Mouse (Mus musculus) left cerebral cortex, adult 18-20 months (tissue): Measurements from ENCODE around the gene Pfkl. TPM values are rescaled to one million over a fixed set of nuclear protein-coding genes. Genes with fewer than 3 reads are reported as not detected.
A peak's percentile ranks its signal among the peaks of the same experiment; 100 is the strongest.
"Not testable (repeated sequence)": the region's sequence is repeated elsewhere in the genome, so short reads cannot be mapped to it uniquely, and the experiment has no call there.

Experiments used
- DNase-seq, 2 experiments: peaks; one replicate each; pipeline ENCODE4 v3.0.0; 2021 to 2022; ENCODE audit warnings: low spot score in 2 of 2, mixed read lengths in 1 of 2
- total RNA-seq, 2 experiments: library from RNA; stranded (reverse); gene quantifications; 2 replicates each; pipeline ENCODE4 v1.2.3; 2021

Gene Pfkl
- total RNA-seq, 2 experiments from 2014 or later = 147 TPM

GRCm38 (mm10) chr10:77971709-77972553 is 38.0 kb downstream of the Pfkl start:
- DNase-seq = peak; percentile 39 to 62

- DNase-seq = no peak
These were observed 38.7 kb downstream of the Pfkl start for GRCm38 (mm10) chr10:77971191-77971590.

GRCm38 (mm10) chr10:77970481-77970880 is 39.4 kb downstream of the Pfkl start, which contains the start of gene Trpm2:
Gene Trpm2 (minus strand): TSS chr10:77970563.
- no peak for DNase-seq

GRCm38 (mm10) chr10:77969973-77970325 is 39.9 kb downstream of the Pfkl start:
- no peak for DNase-seq

GRCm38 (mm10) chr10:77969274-77969972 is 40.5 kb downstream of the Pfkl start:
- peak; percentile 73 to 78 for DNase-seq

GRCm38 (mm10) chr10:77963971-77964370 is 45.9 kb downstream of the Pfkl start:
- DNase-seq = no peak

GRCm38 (mm10) chr10:77962725-77963124 is 47.2 kb downstream of the Pfkl start:
- no peak for DNase-seq

- not testable (repeated sequence) for DNase-seq
These were observed 59.4 kb downstream of the Pfkl start for GRCm38 (mm10) chr10:77950468-77950867.

- DNase-seq = no peak
These were observed 70.2 kb downstream of the Pfkl start for GRCm38 (mm10) chr10:77939685-77940084.

Other genes with a start within 250 kb of the Pfkl start
- gene Gm3238, start 238.8 kb downstream of the Pfkl start, total RNA-seq = not detected
- not detected for gene Gm7138, start 233.1 kb downstream of the Pfkl start, total RNA-seq
- not detected for gene Gm3250, start 227.5 kb downstream of the Pfkl start, total RNA-seq
- not detected for gene Gm7137, start 221.9 kb downstream of the Pfkl start, total RNA-seq
- not detected for gene Gm9639, start 215.0 kb downstream of the Pfkl start, total RNA-seq
- not detected for gene Gm19668, start 210.9 kb downstream of the Pfkl start, total RNA-seq
- gene Gm9507, start 198.2 kb downstream of the Pfkl start, total RNA-seq = not detected
- gene Gm2696, start 195.4 kb downstream of the Pfkl start, total RNA-seq = not detected
- gene Krtap10-4, start 183.0 kb downstream of the Pfkl start, total RNA-seq = not detected
- gene Krtap10-10, start 174.1 kb downstream of the Pfkl start, total RNA-seq = not detected
- gene Gm36176, start 163.3 kb downstream of the Pfkl start, total RNA-seq = not detected
- not detected for gene Gm10318, start 157.2 kb downstream of the Pfkl start, total RNA-seq
- not detected for gene Gm3285, start 148.1 kb downstream of the Pfkl start, total RNA-seq
- gene Lrrc3, start 107.5 kb downstream of the Pfkl start, total RNA-seq = 10 to 100 TPM in 1 of 2 experiments, 1 to 10 TPM in 1; 9.8 to 10.1 TPM
- gene Trpm2, start 39.5 kb downstream of the Pfkl start, total RNA-seq = 10 to 100 TPM; 47.5 to 51.9 TPM
- gene 1810043G02Rik, start 31.6 kb downstream of the Pfkl start, total RNA-seq = 10 to 100 TPM; 33.9 to 36.1 TPM
- gene Dnmt3l, start 31.9 kb upstream of the Pfkl start, total RNA-seq = not detected
- under 1 TPM in 1 of 2 experiments, not detected in 1; 0.28 TPM for gene Aire, start 33.5 kb upstream of the Pfkl start, total RNA-seq
- gene Icosl, start 59.2 kb upstream of the Pfkl start, total RNA-seq = 1 to 10 TPM; 2.5 to 3.1 TPM
- gene D10Jhu81e, start 159.7 kb upstream of the Pfkl start, total RNA-seq = 100 to 1,000 TPM; 112 to 114 TPM
- 10 to 100 TPM; 19.2 to 19.6 TPM for gene Pwp2, start 175.1 kb upstream of the Pfkl start, total RNA-seq
- gene Trappc10, start 234.6 kb upstream of the Pfkl start, total RNA-seq = 10 to 100 TPM; 84.4 to 85.7 TPM